Mouse (Mus musculus) right cerebral cortex, postnatal 25 days (tissue): ENCODE data around the gene Adsl.
A peak's percentile ranks its signal among the peaks of the same experiment; 100 is the strongest.

Experiments
- DNase-seq: peaks from one replicate; pipeline ENCODE4 v3.0.0; 2022

Adsl gene

DNA sequence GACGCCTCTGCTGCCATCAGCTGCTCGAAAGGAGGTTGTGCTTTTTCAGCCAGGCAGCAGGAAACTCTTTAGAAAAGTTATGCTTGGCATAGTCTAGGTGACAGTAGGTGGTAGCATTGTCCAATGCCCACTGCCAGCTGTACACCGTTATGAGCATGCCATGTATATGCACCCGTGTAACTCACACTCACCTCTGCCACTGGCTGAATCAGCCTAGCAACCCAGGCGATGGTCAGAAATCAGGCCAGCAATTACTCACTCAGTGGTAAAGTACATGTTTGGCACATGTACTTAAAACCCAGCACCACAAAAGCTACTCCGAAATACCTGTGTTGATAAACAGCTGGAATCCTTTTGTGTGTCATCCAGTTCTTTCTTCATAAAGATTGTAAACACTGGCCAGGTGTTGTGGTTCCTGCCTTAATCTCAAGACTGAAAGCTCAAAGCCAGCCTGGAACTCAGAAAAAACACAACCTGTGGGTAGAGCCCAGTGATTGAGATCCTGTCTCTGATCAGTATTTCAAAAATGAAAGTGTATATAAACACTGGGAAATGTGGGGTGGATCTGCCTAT is 6.7 kb upstream of the Adsl start:
- DNase-seq, result no peak

DNA sequence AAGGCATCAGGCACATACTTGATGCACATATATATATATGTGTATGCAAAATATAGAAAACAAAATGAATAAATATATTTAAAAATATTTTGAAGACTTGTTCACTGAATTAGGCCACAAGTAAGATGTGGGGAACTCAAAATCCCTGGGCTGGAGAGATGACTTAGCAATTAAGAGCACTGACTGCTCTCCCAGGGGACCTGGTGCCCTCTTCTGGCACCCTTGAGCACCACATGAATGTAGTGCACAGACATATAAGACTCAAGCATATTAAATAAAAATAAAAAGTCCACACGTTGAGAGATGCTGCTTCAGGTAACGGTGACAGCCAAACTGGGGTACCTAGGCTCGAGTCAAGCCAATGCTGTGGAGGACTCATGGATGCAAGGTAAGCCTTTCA is 2.4 kb upstream of the Adsl start:
- DNase-seq, result no peak

- DNase-seq, result no peak
These were observed 1.1 kb downstream of the Adsl start for GRCm38 (mm10) chr15:80949431-80949830.

GRCm38 (mm10) chr15:80950055-80950454 is 1.8 kb downstream of the Adsl start:
- no peak for DNase-seq

- no peak for DNase-seq
These were observed 5.7 kb downstream of the Adsl start for GRCm38 (mm10) chr15:80953971-80954370.

DNA sequence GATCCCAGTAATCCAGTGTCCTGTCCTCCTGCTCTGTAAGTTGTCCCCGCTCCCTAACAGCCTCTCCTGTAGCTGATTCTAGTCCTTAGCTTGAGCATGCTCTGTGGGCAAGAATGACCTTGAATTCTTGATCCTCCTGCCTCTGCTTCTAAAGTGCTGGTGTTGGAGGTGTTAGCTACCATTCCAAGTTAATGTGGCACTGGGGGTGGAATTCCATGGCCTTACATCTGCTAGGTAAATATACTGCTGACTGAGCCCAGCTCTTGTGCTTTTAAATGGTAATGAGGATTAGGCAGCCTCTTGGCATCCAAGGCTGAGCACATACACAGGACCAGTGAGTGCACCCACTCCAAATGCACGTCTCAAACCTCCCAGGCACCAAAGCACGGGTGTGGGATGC is 6.6 kb downstream of the Adsl start:
- DNase-seq, result no peak

GRCm38 (mm10) chr15:80955836-80956438 is 7.6 kb downstream of the Adsl start:
- no peak for DNase-seq

DNA sequence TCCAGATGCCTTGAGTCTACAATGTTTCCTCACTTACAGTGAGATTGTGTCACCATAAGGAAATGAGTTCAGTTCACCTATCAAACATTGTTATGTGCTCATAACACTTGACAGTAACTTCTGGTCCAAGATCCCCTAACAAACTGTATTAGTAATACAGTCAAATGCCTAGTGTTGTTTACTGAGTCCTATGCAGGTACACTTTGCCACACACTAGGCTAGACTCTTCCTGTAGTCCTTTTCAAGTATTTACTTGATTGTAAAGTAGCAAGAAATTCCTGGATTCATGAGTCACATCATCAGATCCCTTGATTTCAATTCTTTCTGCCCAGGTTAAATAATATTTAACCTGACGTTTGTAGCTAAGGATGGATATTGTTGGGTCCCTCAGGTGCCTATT is 21.1 kb downstream of the Adsl start:
- no peak for DNase-seq

- DNase-seq, result no peak
These were observed 26.0 kb downstream of the Adsl start for GRCm38 (mm10) chr15:80974311-80974710.

GRCm38 (mm10) chr15:80975666-80976065 is 27.4 kb downstream of the Adsl start:
- no peak for DNase-seq

DNA sequence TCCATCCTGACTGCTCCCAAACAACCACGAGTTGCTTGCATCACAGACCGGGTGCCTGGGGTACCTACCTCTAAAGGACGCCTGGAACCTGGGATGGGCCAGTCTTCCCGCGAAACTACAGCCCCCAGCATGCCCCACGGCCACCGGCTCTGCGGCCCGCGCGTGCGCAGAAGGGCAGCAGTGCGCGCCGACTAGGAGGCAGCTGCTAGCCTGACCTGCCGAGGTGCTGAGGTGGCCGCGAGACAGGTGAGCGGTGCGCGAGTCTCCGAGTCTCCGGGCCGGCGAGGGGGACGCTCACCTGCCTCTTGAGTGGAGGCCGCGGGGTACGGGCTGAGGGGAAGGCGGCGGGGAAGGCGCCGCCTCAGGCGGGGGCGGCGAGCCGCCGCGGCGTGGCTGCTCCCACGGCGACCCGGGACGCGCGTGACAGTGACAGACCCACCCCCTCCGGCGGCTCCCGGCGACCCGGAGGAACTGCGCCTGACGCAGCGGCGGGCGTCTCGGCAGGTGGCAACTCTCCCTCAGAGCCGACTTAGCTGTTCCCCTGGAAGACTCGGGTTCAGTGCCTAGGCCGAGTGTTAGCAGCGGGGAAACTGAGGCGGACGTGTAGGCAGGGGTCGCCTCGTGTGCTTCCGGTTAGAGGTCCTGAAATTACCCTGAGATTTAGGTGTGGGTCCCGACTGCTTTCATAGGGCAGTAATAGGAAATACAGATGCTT is 29.5 kb downstream of the Adsl start, which contains the start of gene Sgsm3:
Gene Sgsm3 (plus strand): TSS at position 146 of the 715 bp plus-strand sequence.
- DNase-seq, result peak; percentile 89

GRCm38 (mm10) chr15:80979611-80980010 is 31.3 kb downstream of the Adsl start:
- DNase-seq, result no peak

GRCm38 (mm10) chr15:80981176-80981575 is 32.9 kb downstream of the Adsl start:
- DNase-seq, result no peak

- DNase-seq, result no peak
These were observed 35.0 kb downstream of the Adsl start for GRCm38 (mm10) chr15:80983264-80983663.

DNA sequence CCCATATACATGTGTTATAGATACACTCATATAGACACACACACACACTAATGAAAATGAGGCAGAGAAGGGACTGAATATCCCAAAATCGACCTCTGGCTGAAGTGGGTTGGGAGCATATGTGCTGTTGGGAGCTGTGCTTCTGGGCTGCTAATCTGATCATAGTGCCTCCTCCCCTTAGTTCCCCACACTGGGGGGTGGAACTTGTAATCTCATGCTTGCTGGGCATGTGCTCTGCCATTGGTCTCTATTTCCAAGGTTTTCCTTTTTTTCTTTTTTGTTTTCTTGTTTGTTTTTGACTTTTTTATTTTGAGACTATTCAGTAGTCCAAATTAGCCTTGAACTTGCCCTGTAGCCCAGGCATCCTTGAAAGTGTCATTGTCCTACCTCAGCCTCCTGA is 40.0 kb downstream of the Adsl start:
- no peak for DNase-seq

GRCm38 (mm10) chr15:80989712-80990111 is 41.4 kb downstream of the Adsl start:
- no peak for DNase-seq

DNA sequence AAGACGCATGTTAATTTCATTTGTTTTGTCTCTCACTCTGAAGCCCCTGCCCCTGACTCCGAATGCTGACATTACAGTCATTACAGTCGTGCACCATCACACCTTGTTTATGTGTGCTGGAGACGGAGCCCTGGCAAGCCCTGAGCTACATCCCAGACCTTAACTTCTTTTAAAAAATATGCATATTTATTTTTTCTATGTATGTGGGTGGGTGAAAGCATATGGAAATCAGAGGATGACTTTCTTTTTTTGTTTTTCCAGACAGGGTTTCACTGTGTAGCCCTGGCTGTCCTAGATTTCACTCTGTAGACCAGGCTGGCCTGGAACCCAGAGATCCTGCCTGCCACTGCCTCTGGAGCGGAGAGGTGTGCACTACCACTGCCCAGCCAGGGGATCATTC is 46.7 kb downstream of the Adsl start:
- DNase-seq, result no peak

DNA sequence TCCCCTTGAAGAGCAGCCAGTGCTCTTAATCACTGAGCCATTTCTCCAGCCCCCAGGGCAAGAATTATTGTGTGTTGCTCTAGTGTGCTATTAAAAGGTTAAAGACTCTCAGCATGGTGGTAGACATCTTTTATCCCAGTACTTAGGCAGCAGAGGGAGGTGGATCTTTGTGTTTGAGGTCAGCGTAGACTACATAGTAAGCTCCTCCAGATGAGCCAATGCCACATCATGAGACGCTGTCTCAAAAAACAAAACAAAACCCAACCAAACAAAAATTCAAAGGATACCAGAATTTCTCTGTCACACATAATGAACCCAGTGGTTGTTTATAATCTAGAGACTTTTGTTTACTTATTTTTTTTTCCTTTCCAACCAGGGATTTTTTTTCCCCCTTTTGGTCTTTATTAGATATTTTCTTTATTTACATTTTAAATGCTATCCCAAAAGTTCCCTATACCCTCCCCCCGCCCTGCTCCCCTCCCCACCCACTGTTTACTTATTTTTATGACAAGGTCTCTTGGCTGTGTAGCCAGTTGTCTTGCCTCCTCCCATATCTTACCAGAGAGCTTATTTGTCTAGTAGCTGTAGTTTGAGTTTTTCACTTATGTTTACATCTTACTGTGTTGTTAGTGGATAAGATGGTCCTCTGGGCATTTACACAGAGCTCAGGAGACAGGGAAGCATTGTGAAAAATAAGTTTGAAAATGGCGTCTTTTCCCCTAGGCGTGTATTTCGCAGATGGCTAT is 48.0 kb downstream of the Adsl start:
- DNase-seq, result no peak

GRCm38 (mm10) chr15:80997077-80997476 is 48.8 kb downstream of the Adsl start:
- DNase-seq, result no peak

- DNase-seq, result no peak
These were observed 52.3 kb downstream of the Adsl start for GRCm38 (mm10) chr15:81000419-81001138.

- no peak for DNase-seq
These were observed 57.9 kb downstream of the Adsl start for GRCm38 (mm10) chr15:81006127-81006735.

DNA sequence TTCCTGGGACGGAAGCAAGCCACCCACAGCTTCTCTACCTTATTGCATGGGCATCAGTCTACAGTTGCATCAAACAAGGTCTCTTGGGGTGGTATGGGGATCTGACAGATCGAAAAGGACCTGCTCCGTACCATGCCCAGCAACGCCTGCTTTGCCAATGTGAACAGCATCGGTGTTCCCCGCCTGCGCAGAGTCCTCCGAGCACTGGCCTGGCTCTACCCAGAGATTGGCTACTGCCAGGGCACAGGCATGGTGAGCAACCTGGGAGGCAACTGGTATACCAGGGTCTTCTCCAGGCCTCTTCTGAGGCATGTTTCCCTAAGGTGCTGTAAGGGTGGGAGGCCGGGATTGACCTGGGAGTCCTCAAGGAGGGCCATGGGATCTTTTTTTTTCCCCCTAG is 59.0 kb downstream of the Adsl start:
- no peak for DNase-seq

DNA sequence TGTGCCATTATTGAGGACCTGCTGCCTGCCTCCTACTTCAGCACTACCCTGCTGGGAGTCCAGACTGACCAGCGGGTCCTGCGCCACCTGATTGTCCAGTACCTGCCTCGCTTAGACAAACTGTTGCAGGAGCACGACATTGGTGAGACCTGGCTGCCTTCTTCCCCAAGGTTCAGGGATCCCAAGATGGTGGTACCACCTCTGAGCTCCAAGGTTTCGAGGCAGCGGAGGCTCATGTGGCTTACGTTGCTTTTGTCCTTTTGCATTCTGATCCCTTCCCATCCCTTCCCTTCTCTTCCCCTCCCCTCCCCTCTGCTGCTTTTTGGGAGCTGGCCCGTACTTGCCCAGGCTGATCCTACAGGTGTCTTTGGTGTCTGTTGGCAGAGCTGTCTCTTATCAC is 59.6 kb downstream of the Adsl start:
- no peak for DNase-seq
